Mouse (Mus musculus) kidney, adult 2 months (tissue): ENCODE measurements around the gene Cx3cr1.

Experiments used
- CTCF ChIP-seq: fragments of 200-500 bp; conservative IDR thresholded peaks from 2 replicates; pipeline ENCODE4 v1.5.1; 2011; ENCODE audit warnings: low read depth, mild to moderate bottlenecking, control low read depth, low read length, moderate library complexity, mixed read lengths; ENCODE audit not compliant: insufficient read depth, insufficient read length
- POLR2A ChIP-seq: fragments of 200-500 bp; IDR thresholded peaks from one replicate; pipeline ENCODE4 v1.6.1; 2011; ENCODE audit warnings: low read depth, low read length, control low read depth

GRCm38 (mm10) chr9:120020285-120020890, 49.3 kb downstream of the Cx3cr1 start:
- no peak for TF ChIP-seq POLR2A
- TF ChIP-seq CTCF = peak; percentile 45
